Mouse (Mus musculus): ENCODE data around the gene Sestd1.

Gene Sestd1

DNA sequence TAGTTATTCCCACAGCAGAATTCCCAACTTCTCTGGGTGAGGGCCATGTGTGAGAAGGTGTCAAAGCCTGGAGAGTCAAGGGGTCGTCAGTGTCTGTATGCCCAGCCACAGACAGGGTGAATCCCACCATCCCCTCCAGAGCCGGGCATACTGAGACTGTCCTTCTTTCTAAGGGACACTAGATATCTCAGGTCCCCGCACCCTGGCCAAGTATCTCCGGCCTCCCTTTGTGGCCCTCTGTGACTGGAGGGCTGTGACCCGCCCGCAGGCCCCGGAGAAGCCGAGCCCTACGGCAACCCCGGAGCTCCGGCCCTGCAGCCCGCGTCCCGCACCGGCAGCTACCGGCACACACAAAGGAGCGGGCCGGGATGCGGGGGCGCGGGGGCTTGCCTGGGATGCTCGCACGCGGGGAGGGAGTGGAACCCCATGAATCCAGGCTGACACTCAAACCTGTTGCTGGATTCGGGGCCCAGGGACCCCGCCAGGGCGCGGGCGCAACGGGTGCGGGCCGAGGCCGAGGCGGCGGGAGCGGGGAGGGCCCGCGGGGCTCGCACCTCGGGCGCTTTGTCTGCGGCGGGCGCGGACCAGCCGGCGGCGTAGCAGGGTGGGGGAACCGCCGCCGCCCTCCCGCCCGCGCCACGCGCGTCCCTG is 406 bp downstream of the Sestd1 start:
- POLR2A ChIA-PET = interaction anchor here in 3 of 4 experiments (0.6 to 3.5 kb wide), 18 partner anchors 9 to 154 kb away, joined by 3 to 19 read pairs (median 4); partner anchors contain the start of gene Ccdc141 (in 1 of the 3)

DNA sequence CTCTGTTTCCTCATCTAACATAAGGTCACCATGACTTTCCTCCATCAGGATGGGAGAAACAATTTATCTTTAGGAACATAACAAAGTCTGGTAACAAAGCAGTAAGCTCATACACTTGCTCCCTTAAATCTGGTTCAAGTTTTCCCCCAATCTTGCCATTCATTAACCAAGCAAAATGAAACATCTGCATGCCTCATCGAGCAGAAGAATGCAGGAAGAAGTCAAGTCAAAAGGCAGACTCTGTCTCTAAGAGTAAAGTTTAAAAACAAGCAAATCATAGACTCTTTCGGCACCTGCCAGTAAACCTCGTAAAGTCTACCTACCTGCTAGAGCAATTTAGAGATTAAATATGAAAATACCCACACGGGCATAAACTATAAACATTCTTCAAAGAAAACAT is 3.1 kb downstream of the Sestd1 start:
- ChIA-PET POLR2A (no interaction called here), CTCF (no interaction called here)

More for the DNA sequence above, 406 bp downstream of the Sestd1 start:
- CTCF ChIA-PET = interaction anchor here (0.5 to 1.6 kb wide), 7 partner anchors 17 to 606 kb away, joined by 3 to 8 read pairs (median 4); no protein-coding TSS in a partner anchor

DNA sequence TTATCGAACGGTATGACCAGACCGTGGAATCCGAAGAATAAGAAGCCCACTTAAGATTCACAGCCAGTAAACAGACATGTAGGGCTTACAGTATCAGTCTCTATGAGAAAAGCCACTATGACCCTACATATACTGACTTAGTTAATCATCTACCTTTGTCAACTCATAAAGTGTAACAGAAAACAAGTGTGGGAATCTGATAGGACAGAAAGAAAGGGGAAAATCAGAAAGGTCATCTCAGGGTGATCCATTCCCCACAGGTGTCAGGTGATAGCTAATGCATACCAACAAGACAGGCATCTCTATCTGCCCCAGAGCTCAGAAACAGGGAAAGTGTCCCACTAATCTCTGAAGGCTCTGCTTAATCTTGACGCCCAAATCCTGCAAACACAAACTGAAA is 4.5 kb downstream of the Sestd1 start:
- ChIA-PET POLR2A (interaction anchor here in 2 of 4 experiments (0.8 to 2.9 kb wide), 5 partner anchors 10 to 62 kb away, joined by 3 to 23 read pairs (median 4); no protein-coding TSS in a partner anchor), CTCF (no interaction called here)

DNA sequence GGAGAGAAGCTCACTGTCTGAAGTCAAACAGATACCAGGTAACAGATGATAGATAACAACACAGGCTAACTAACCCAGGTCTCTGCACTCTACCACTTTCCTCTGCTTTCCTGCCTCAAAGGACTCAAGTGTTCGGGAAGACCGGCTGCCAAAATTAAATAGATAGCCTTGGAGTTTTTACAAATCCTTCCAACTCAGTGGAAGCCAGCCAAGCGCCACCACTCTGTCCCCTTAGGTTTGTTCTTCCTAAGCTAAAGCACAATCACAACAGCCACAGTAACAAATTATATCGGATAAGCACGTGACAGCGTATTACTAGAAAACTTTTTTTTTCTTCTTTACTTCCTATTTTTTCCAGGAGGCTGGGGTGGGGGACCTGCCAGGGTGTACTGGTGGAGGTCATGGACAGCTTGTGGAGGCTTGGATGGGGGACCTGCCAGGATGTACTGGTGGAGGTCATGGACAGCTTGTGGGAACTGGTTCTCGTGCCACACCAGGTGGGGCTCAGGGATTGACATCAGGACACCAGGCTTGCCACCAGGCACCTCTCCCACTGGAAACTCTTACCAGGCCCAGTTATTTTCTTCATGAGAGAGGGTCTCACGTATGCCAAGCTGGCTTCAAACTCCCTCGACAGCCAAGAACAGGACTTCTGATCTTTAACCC is 5.3 kb downstream of the Sestd1 start:
- ChIA-PET CTCF (interaction anchor here in 1 of 4 experiments (1.9 kb wide), 1 partner anchor 34 kb away, joined by 5 read pairs; no protein-coding TSS in a partner anchor), POLR2A (interaction anchor here in 2 of 4 experiments (1.0 to 2.9 kb wide), 8 partner anchors 9 to 63 kb away, joined by 3 to 23 read pairs (median 4); no protein-coding TSS in a partner anchor)

DNA sequence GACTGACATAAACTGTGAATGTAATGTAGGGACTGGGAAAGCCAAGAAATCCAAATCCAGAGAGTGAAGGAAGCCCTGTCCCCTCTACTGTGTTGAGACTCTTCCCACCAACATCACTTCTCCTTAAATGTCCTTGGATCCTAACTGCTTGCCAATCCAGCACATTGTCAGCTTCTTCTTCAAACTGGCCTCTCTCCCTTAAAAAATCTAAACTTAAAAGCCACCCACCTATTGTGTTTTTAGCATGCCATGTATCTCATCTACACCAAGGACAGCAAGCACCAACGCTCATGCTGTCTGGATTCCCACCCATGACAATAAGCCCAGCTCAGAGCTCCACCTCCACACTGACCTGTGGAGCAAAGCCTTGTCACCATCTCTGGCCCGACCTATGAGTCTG is 7.4 kb downstream of the Sestd1 start:
- ChIA-PET POLR2A (interaction anchor here in 1 of 4 experiments (0.9 to 4.0 kb wide), 6 partner anchors 8 to 41 kb away, joined by 3 to 19 read pairs (median 4); partner anchors contain the start of gene Sestd1), CTCF (interaction anchor here in 1 of 4 experiments (1.9 kb wide), 1 partner anchor 36 kb away, joined by 5 read pairs; no protein-coding TSS in a partner anchor)

DNA sequence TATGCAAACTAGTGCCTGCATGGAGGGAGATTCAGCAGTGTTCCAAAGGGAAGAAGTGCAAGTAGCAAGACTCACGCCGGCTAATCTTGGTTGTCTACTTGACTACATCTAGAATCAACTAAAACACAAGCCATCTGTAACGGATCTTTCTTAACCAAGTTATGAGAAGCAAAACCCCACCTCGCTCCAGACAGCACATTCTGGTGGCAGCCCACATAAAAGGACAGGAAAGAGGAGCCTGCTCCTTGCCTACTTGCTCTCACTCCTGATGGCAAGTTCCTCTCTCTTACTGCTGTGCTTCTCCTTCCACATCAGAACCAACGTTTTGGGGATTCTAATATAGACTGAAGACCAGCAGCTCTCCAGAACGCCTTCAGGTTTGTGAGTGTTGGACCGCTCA is 9.6 kb downstream of the Sestd1 start:
- ChIA-PET CTCF (interaction anchor here in 2 of 4 experiments (0.9 to 2.2 kb wide), 2 partner anchors 39 to 71 kb away, joined by 3 to 10 read pairs; no protein-coding TSS in a partner anchor), POLR2A (interaction anchor here in 2 of 4 experiments (0.9 to 4.0 kb wide), 3 partner anchors 10 to 67 kb away, joined by 3 to 19 read pairs (median 12); partner anchors contain the start of gene Sestd1 (in 2 of the 2))

DNA sequence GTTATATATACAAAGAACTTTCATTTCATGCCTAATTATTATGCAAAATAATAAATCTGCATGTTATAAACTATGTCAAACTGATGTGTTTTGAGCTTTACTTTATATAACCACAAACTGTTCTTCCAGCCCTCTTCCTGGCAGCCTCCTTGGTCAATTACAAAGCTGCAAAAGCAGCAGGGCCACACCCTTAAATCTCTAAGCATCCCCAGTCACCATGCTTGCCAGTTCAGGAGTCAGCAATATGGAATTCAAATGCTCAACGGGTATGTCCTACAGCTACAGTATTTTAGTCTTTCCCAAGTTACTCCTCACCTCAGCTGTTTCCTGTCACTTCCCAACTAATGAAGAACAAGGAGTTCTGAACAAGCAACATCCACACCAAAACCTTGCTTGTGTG is 10.3 kb downstream of the Sestd1 start:
- ChIA-PET POLR2A (interaction anchor here in 2 of 4 experiments (2.1 to 4.0 kb wide), 3 partner anchors 10 to 67 kb away, joined by 12 to 19 read pairs (median 14); partner anchors contain the start of gene Sestd1 (in 2 of the 2)), CTCF (interaction anchor here in 2 of 4 experiments (0.9 to 2.2 kb wide), 2 partner anchors 39 to 72 kb away, joined by 3 to 10 read pairs; no protein-coding TSS in a partner anchor)

DNA sequence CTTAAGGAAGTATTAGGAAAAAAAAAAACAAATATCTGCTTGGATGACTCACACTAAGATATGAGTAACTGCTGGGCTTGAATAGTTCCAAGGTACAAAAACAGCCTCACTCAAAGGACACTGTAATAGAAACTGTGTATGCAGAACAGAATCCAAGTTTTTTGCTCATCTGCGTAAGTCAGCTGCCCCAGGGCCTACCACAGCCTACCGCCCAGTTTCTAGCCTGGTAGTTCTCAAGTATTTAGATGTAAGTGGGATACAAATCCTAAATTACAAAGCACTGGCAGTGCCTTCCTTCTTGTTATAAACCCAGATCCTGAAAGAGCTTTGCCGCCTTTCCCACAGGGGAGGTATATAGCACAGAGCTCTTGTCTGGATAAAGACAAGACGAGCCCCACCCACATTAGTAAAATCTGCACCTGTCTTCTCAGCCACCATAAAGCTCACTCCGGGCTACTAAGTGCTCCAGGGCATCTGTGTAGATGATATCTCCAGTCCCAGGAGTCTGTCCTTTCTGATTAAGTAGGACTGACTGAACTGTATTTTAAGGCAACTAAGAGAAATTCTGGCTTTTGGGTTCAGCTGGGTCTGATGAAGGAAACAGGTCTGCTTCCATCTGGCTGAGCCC is 11.7 kb downstream of the Sestd1 start:
- ChIA-PET POLR2A (interaction anchor here in 2 of 4 experiments (0.7 to 4.1 kb wide), 9 partner anchors 12 to 73 kb away, joined by 3 to 19 read pairs (median 8); partner anchors contain the start of gene Sestd1 (in 2 of the 2)), CTCF (interaction anchor here in 2 of 4 experiments (1.0 to 2.2 kb wide), 3 partner anchors 41 to 73 kb away, joined by 5 to 10 read pairs (median 9); no protein-coding TSS in a partner anchor)

DNA sequence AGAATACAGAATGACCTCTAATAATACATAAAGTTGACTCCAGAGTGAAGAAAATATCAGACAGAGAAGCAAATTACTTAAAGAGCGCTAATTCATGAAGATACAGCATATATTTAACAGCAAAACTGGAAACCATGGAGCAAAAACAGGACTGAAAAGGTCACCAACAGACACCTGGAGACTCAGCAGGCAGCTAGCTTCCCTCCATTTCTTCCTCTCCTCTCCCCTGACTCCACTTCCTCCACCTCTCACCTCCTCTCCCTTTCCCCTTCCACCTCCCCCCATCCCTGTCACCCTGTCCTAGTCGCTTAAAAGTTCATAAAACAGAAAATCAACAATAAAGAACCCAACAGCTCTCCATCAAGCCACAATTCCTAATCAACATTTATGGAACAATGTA is 13.5 kb downstream of the Sestd1 start:
- ChIA-PET CTCF (interaction anchor here in 2 of 4 experiments (0.7 to 1.3 kb wide), 3 partner anchors 33 to 42 kb away, joined by 3 read pairs; no protein-coding TSS in a partner anchor), POLR2A (interaction anchor here in 2 of 4 experiments (0.8 to 4.1 kb wide), 8 partner anchors 8 to 120 kb away, joined by 3 to 23 read pairs (median 6); partner anchors contain the start of gene Sestd1 (in 1 of the 2))

DNA sequence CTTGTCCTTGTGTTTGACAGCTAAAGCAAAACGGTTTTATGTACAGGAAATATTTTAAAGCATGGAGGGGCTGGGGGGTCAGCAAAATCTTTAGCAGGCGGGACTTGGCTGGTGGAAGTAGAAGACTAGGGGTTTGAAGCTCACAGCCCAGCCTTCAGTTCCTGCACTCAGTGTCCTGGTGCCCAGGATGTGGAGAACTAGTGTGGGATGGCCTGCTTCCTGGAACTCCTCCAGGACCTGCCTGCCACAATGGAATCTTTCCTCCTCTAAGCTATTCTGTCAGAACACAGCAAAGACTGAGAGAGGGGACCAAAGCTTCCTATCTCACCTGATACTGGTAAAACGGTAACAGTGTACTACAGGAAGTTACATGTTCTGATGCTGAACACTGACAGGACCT is 14.4 kb downstream of the Sestd1 start:
- ChIA-PET CTCF (no interaction called here), POLR2A (interaction anchor here in 2 of 4 experiments (0.9 to 4.1 kb wide), 7 partner anchors 9 to 71 kb away, joined by 4 to 23 read pairs (median 7); partner anchors contain the start of gene Sestd1 (in 1 of the 2))

DNA sequence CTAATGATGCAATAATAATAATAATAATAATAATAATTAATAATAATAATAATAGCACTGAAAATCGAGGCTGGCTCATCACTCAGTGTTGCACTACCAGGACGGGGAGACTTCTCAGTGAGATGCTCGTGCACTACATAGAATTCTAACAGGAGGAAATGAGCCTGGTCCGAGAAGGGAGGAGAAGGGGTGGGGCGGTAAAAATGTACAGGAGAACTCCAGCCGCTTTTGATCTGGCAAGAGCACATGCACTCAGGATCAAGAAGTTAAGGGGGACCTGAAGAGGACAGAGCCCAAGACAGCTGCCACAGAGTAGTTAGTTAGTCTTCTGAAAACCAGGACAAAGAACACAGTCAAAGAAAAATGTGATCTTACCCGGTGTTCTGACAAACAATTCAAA is 15.1 kb downstream of the Sestd1 start:
- CTCF ChIA-PET = no interaction called here

DNA sequence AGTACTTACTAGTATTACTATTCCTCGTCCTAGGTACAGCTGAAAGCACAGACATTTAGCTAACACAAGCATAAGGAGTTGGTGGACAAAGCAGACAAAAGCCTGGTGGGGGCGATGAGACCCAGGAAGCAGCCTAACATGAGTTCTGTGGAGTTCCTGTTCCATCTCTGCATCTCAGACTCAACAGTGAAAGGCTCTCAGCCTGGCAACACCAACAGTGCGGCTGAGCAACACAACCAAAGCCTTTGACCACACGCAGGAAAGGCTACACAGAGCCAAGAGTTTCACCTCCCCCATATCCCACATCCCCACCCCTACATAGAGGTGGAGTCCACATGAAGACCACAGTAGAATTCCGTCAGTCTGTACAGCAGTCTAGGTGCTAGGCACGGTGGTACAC is 15.8 kb downstream of the Sestd1 start:
- ChIA-PET CTCF (interaction anchor here in 1 of 4 experiments (0.6 kb wide), 1 partner anchor 1667 kb away, joined by 3 read pairs; no protein-coding TSS in a partner anchor), POLR2A (interaction anchor here in 1 of 4 experiments (2.7 to 2.8 kb wide), 2 partner anchors 10 to 16 kb away, joined by 8 to 23 read pairs; partner anchors contain the start of gene Sestd1)

More for the DNA sequence above, 15.1 kb downstream of the Sestd1 start:
- POLR2A ChIA-PET = interaction anchor here in 2 of 4 experiments (1.4 to 4.1 kb wide), 5 partner anchors 10 to 72 kb away, joined by 4 to 23 read pairs (median 8); partner anchors contain the start of gene Sestd1 (in 1 of the 2)

DNA sequence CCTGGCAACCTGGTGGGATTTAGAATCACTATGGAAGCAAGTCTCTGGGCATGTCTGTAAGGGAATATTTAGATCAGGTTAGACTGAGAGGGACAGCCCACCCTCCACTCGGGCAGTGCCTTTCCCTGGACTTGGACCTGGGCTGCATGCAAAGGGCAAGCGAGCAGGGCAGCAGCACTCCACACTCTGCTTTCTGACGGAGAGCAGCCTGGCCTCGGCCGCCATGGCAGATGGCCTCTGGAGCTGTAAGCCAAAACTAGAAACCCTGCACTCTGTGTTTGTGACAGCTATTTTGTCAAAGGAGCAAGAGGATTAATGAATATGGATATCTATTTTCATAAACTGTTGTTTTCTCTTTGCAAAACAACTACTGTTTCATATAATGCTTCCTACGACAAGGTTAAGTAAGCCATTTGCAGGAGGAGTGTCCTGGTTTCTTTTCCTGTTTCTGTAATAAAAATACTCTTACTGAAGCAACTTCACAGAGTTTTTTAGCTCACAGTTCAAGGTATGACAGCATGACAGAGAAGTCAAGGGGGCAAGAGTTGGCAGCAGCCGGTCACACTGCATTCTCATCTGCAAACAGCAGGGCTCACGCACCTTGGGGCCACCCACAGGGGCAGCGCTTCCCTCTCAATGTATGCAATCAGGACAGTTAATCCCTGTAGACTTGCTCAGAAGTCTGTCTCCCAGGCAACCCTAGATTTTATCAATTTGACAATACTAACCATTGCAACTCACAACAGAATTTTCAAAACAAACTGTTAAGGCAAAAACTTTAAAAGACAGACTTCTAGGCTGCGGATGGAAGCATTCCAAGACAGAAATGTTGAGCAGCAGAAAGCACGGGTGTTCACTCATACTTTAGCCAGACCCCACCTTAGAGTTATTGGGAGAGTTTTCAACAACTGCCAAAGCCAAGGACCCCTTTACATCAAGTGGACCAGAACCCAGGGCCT is 16.6 kb downstream of the Sestd1 start:
- CTCF ChIA-PET = interaction anchor here in 2 of 4 experiments (0.6 to 0.7 kb wide), 2 partner anchors 71 to 1666 kb away, joined by 3 to 4 read pairs; no protein-coding TSS in a partner anchor

DNA sequence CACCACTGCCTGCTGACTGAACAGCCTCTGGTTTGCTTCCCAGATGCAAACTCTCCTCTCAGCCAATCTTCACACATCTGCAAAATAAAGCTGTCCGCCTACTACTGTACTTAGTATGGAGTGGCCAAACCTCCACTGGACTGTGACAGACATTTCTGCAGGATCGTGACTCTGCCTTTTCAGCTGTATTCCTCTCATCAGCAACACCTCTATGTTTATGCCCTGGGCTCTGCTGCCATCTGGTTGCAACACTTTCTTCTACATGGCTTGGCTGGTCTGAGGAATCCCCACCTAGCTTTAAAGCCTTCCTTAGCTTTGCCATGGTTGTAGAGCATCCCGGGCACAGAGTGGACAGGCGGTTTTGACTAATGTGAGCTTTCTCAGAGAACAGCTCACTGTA is 20.3 kb downstream of the Sestd1 start:
- POLR2A ChIA-PET = interaction anchor here in 2 of 4 experiments (0.9 to 1.5 kb wide), 4 partner anchors 13 to 78 kb away, joined by 3 to 6 read pairs (median 4); partner anchors contain the start of gene Sestd1 (in 1 of the 2)
- CTCF ChIA-PET = interaction anchor here in 2 of 4 experiments (0.7 to 1.9 kb wide), 6 partner anchors 11 to 289 kb away, joined by 3 to 6 read pairs (median 4); no protein-coding TSS in a partner anchor

More for the DNA sequence above, 16.6 kb downstream of the Sestd1 start:
- POLR2A ChIA-PET = interaction anchor here in 1 of 4 experiments (1.5 kb wide), 2 partner anchors 9 to 11 kb away, joined by 3 to 4 read pairs; no protein-coding TSS in a partner anchor

DNA sequence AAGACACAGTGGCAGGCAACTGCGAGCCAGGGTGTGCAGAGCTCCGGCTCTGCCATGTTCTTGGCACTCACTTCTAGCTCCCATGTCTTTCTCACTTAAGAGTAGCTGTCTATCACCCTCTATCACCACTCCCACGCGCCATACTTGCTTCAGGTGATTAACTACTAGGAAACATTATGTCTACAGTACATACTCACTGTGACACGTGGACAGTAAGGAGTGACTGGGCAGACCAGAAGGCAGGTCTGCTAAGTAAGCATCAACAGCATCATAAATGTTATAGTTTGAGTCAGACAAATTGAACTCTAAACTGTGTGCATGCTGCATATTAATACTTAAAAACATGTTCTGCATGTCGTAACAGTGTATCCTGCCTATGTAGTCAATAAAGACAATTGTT is 27.2 kb downstream of the Sestd1 start:
- CTCF ChIA-PET = interaction anchor here in 2 of 4 experiments (1.4 to 1.6 kb wide), 2 partner anchors 88 to 283 kb away, joined by 3 to 4 read pairs; no protein-coding TSS in a partner anchor
- POLR2A ChIA-PET = interaction anchor here in 1 of 4 experiments (0.8 to 1.4 kb wide), 3 partner anchors 14 to 55 kb away, joined by 3 to 5 read pairs (median 4); no protein-coding TSS in a partner anchor

DNA sequence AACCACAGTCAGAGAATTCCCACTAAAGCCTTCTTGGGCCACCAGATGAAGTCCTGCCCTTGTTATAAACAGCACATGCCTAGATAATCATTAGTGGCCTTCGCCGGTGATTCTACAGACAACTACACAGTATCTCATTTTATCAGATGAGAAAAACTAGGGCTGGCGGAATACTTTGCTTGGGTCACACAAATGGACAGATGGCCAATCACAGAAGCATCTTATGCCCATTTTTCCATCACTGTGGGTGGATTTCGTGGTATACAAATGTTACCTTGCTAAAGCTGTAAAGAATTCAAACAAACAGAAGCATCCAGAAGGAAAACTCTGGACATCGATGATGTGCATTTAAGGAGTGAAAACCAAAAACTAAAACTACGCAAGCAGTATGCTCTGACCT is 28.7 kb downstream of the Sestd1 start:
- ChIA-PET CTCF (no interaction called here), POLR2A (no interaction called here)
